8 mouse cellular contexts compared by ENCODE assay signal in genomic region chr4:125065517-125066307, GRCm38 (mm10). TPM values are rescaled to one million over a fixed set of nuclear protein-coding genes. Genes with fewer than 3 reads are reported as not detected.
DNase-seq lines count a peak whose midpoint lies in the region; ATAC-seq and TF ChIP-seq lines count a peak whose summit lies in the region.

TSS of gene Dnali1 (minus strand) at chr4:125065703.

- H3K4me3 ChIP-seq in intestine, embryonic 14.5 days (ENCODE audit: low read depth, low read length): peak within 1 kb of the TSS; percentile 92
- H3K4me3 ChIP-seq in liver, embryonic 11.5 days (ENCODE audit: low read depth, low read length): peak within 1 kb of the TSS; percentile 79
- H3K4me3 ChIP-seq in midbrain, postnatal 0 days (ENCODE audit: low read depth, low read length): peak within 1 kb of the TSS; percentile 88
- H3K4me3 ChIP-seq in stomach, embryonic 14.5 days (ENCODE audit: low read depth, low read length): peak within 1 kb of the TSS; percentile 87

- peaks cover 12% of the 10 kb centered on the region for H3K4me1 ChIP-seq in intestine, embryonic 14.5 days (replicated peaks; ENCODE audit: control insufficient read depth, insufficient read depth, low read length)
- peaks cover 16% of the 10 kb centered on the region for H3K4me1 ChIP-seq in liver, embryonic 11.5 days (replicated peaks; ENCODE audit: control insufficient read depth, insufficient read depth, low read length)
- H3K4me1 ChIP-seq in midbrain, postnatal 0 days (ENCODE audit: insufficient read depth, low read length): peaks cover 10% of the 10 kb centered on the region; the same call in 1 of the 2 replicates
- peaks cover 7% of the 10 kb centered on the region for H3K4me1 ChIP-seq in stomach, embryonic 14.5 days (ENCODE audit: control insufficient read depth, insufficient read depth, low read length)

- no peaks in the 10 kb centered on the region for H3K9me3 ChIP-seq in intestine, embryonic 14.5 days (ENCODE audit: control insufficient read depth, low read length)
- H3K9me3 ChIP-seq in liver, embryonic 11.5 days (ENCODE audit: control insufficient read depth, low read length): no peaks in the 10 kb centered on the region
- no peaks in the 10 kb centered on the region for H3K9me3 ChIP-seq in midbrain, postnatal 0 days (ENCODE audit: low read length)
- no peaks in the 10 kb centered on the region for H3K9me3 ChIP-seq in stomach, embryonic 14.5 days (ENCODE audit: control insufficient read depth, low read depth, low read length)

- H3K27ac ChIP-seq in intestine, embryonic 14.5 days (ENCODE audit: low read depth): peak within 1 kb of the TSS; percentile 54; the same call in 1 of the 2 replicates
- H3K27ac ChIP-seq in liver, embryonic 11.5 days (ENCODE audit: low read depth, low read length): peak within 1 kb of the TSS; percentile 1; the same call in 1 of the 2 replicates
- peak within 1 kb of the TSS; percentile 62; the same call in 1 of the 2 replicates for H3K27ac ChIP-seq in midbrain, postnatal 0 days (ENCODE audit: low read depth, low read length)
- no peak within 1 kb of the TSS for H3K27ac ChIP-seq in stomach, embryonic 14.5 days (ENCODE audit: low read length)

- H3K9ac ChIP-seq in intestine, embryonic 14.5 days (ENCODE audit: low read length): peak within 1 kb of the TSS; percentile 86
- H3K9ac ChIP-seq in liver, embryonic 11.5 days (ENCODE audit: low read depth, low read length): peak within 1 kb of the TSS; percentile 87
- peak within 1 kb of the TSS; percentile 77 for H3K9ac ChIP-seq in midbrain, postnatal 0 days (replicated peaks; ENCODE audit: low read length, poor library complexity, severe bottlenecking)
- peak within 1 kb of the TSS; percentile 81 for H3K9ac ChIP-seq in stomach, embryonic 14.5 days (replicated peaks; ENCODE audit: low read depth, low read length)

- DNase-seq in 3T3-L1 (ENCODE audit: low read depth, low spot score) (peak; percentile 32), adipocyte (ENCODE audit: low spot score) (peak; percentile 18)
- peak; percentile 84 for DNase-seq in embryo, embryonic 10.5 days (ENCODE audit: low spot score)
- peak; percentile 70 for DNase-seq in intestine, embryonic 14.5 days (ENCODE audit: low spot score)
- DNase-seq in liver, embryonic 11.5 days (ENCODE audit: low spot score): peak; percentile 63
- peak; percentile 42 for DNase-seq in midbrain, postnatal 0 days (ENCODE audit: low spot score)

- H3K4me2 ChIP-seq in intestine, embryonic 14.5 days (ENCODE audit: low read length): peak within 1 kb of the TSS; percentile 69
- peak within 1 kb of the TSS; percentile 90 for H3K4me2 ChIP-seq in liver, embryonic 11.5 days
- H3K4me2 ChIP-seq in midbrain, postnatal 0 days (ENCODE audit: low read depth, low read length, poor library complexity, severe bottlenecking): peak within 1 kb of the TSS; percentile 87
- peak within 1 kb of the TSS; percentile 88 for H3K4me2 ChIP-seq in stomach, embryonic 14.5 days (replicated peaks; ENCODE audit: low read depth, low read length)

- TF ChIP-seq CTCF in midbrain, postnatal 0 days (IDR thresholded peaks at IDR 0.05): 0 out of 2 replicates have a peak, but pooled peaks have one; percentile 22

- H3K36me3 ChIP-seq in intestine, embryonic 14.5 days (ENCODE audit: control insufficient read depth, insufficient read depth, low read length): peaks cover 21% of the 10 kb centered on the region
- peaks cover 13% of the 10 kb centered on the region for H3K36me3 ChIP-seq in liver, embryonic 11.5 days (ENCODE audit: control insufficient read depth, insufficient read depth, low read length)
- H3K36me3 ChIP-seq in midbrain, postnatal 0 days (ENCODE audit: insufficient read depth, low read length): peaks cover 4% of the 10 kb centered on the region; the same call in 1 of the 2 replicates
- H3K36me3 ChIP-seq in stomach, embryonic 14.5 days (ENCODE audit: control insufficient read depth, insufficient read depth, low read length): peaks cover 16% of the 10 kb centered on the region

- WGBS in intestine, embryonic 14.5 days: 2% methylated on average over 26 of the region's 26 CpGs
- 3% methylated on average over 26 of the region's 26 CpGs for WGBS in liver, embryonic 11.5 days
- 1% methylated on average over 26 of the region's 26 CpGs for WGBS in midbrain, postnatal 0 days
- WGBS in stomach, embryonic 14.5 days: 2% methylated on average over 26 of the region's 26 CpGs

- no peaks in the 10 kb centered on the region for H3K27me3 ChIP-seq in intestine, embryonic 14.5 days (replicated peaks; ENCODE audit: control insufficient read depth, insufficient read depth, low read length)
- no peaks in the 10 kb centered on the region; the same call in 1 of the 2 replicates for H3K27me3 ChIP-seq in liver, embryonic 11.5 days (replicated peaks; ENCODE audit: control insufficient read depth, insufficient read depth, low read length)
- no peaks in the 10 kb centered on the region for H3K27me3 ChIP-seq in midbrain, postnatal 0 days (ENCODE audit: insufficient read depth, low read length)
- H3K27me3 ChIP-seq in stomach, embryonic 14.5 days (ENCODE audit: control insufficient read depth, insufficient read depth, low read length): no peaks in the 10 kb centered on the region

- peak; percentile 74 for ATAC-seq in granulocyte monocyte progenitor cell, adult 5-6 weeks (replicated peaks; ENCODE audit: poor library complexity, severe bottlenecking)
- peak; percentile 12; the same call in 1 of the 2 replicates for ATAC-seq in intestine, embryonic 14.5 days (replicated peaks; ENCODE audit: low FRiP score, low TSS enrichment, low read depth)
- peak; percentile 37 for ATAC-seq in liver, embryonic 11.5 days (replicated peaks; ENCODE audit: low FRiP score)
- no peak for ATAC-seq in midbrain, postnatal 0 days (ENCODE audit: low FRiP score)
- 0 out of 2 replicates have a peak, but pooled peaks have one; percentile 5 for ATAC-seq in stomach, embryonic 14.5 days (ENCODE audit: insufficient number of reproducible peaks, insufficient read depth, low FRiP score, low read depth)

RNA-seq across cellular contexts. Expression of gene Dnali1, which starts in this region (rescaled TPM):
- not detected in 2 replicates for total RNA-seq in granulocyte monocyte progenitor cell, adult 5-6 weeks (2014; fragmentation: Nextera tagmentation)
- total RNA-seq in granulocyte monocyte progenitor cell, adult 5-6 weeks (2017): not detected in 2 replicates
- polyA plus RNA-seq in intestine, embryonic 14.5 days (2014; fragmentation: Nextera tagmentation; extraction: Ambion mirVana): 0.14 TPM in 1 of 2 replicates, not detected in the other
- polyA plus RNA-seq in liver, embryonic 11.5 days (2014; fragmentation: Nextera tagmentation; extraction: Ambion mirVana): 0.07 and 0.19 TPM in 2 replicates
- total RNA-seq in midbrain, postnatal 0 days (2014; rRNA removed): 0.47 and 3.1 TPM in 2 replicates
- 1.3 TPM in 2 replicates for polyA plus RNA-seq in midbrain, postnatal 0 days (2015; fragmentation: Nextera tagmentation; extraction: Ambion mirVana)
- 0.11 and 0.22 TPM in 2 replicates for polyA plus RNA-seq in stomach, embryonic 14.5 days (2014; fragmentation: Nextera tagmentation; extraction: Ambion mirVana)

Comparison
In these comparisons a context has a peak if more than half of its experiments do, and no peak if none do; other contexts are left out.
1. Peak in ATAC-seq in granulocyte monocyte progenitor cell, adult 5-6 weeks; RNA of the gene not detected or under 1 TPM.
2. Peak in DNase-seq, ATAC-seq, H3K4me3 ChIP-seq, H3K27ac ChIP-seq, H3K9ac ChIP-seq and H3K4me2 ChIP-seq in intestine, embryonic 14.5 days; RNA of the gene not detected or under 1 TPM.
3. Peak in DNase-seq, ATAC-seq, H3K4me3 ChIP-seq, H3K27ac ChIP-seq, H3K9ac ChIP-seq and H3K4me2 ChIP-seq in liver, embryonic 11.5 days; RNA of the gene not detected or under 1 TPM.
4. Peak in ATAC-seq, H3K4me3 ChIP-seq, H3K9ac ChIP-seq and H3K4me2 ChIP-seq in stomach, embryonic 14.5 days; RNA of the gene not detected or under 1 TPM.
5. DNase-seq: peak in every context shown above with its lines; median percentile 84 in embryo, embryonic 10.5 days; 70 in intestine, embryonic 14.5 days; 63 in liver, embryonic 11.5 days; 42 in midbrain, postnatal 0 days; 32 in 3T3-L1; 18 in adipocyte.